Mouse (Mus musculus): ENCODE data around the gene Man1c1. TPM values are rescaled to one million over a fixed set of nuclear protein-coding genes. Genes with fewer than 3 reads are reported as not detected.

The Man1c1 gene
- polyA plus RNA-seq, 1 experiment from 2014 or later: 3.7 TPM

GRCm38 (mm10) chr4:134668355-134669028 lies 35.6 kb downstream of the Man1c1 start:
- no peak for ATAC-seq (ENCODE audit: low FRiP score, low TSS enrichment)
- Histone ChIP-seq H3K4me1 (ENCODE audit: insufficient read depth, low read length) (peaks cover 29% of the 10 kb centered on the region), H3K36me3 (ENCODE audit: insufficient read depth, low read length) (no peaks in the 10 kb centered on the region), H3K4me2 (replicated peaks; ENCODE audit: low read depth, low read length) (no peak overlapping the region), H3K27ac (ENCODE audit: low read length) (no peak overlapping the region), H3K27me3 (ENCODE audit: insufficient read depth, low read length) (no peaks in the 10 kb centered on the region), H3K9me3 (ENCODE audit: low read length) (no peaks in the 10 kb centered on the region), H3K9ac (replicated peaks; ENCODE audit: low read length) (no peak overlapping the region), H3K4me3 (ENCODE audit: low read length) (no peak overlapping the region)
- WGBS: 34% methylated on average over 12 of the region's 12 CpGs

- H3K36me3 ChIP-seq (ENCODE audit: insufficient read depth, low read length): no peaks in the 10 kb centered on the region
- no peaks in the 10 kb centered on the region for H3K9me3 ChIP-seq (ENCODE audit: low read length)
- no peak overlapping the region for H3K9ac ChIP-seq (replicated peaks; ENCODE audit: low read length)
- no peak overlapping the region for H3K4me3 ChIP-seq (ENCODE audit: low read length)
- ATAC-seq (ENCODE audit: low FRiP score, low TSS enrichment): no peak
- no peak overlapping the region for H3K4me2 ChIP-seq (replicated peaks; ENCODE audit: low read depth, low read length)
- no peaks in the 10 kb centered on the region for H3K27me3 ChIP-seq (ENCODE audit: insufficient read depth, low read length)
- WGBS: 93% methylated on average over 19 of the region's 19 CpGs
- peaks cover 16% of the 10 kb centered on the region for H3K4me1 ChIP-seq (ENCODE audit: insufficient read depth, low read length)
- no peak overlapping the region for H3K27ac ChIP-seq (ENCODE audit: low read length)
Measured at GRCm38 (mm10) chr4:134666391-134666790, 37.7 kb downstream of the Man1c1 start.

- peaks cover 21% of the 10 kb centered on the region for H3K4me1 ChIP-seq (ENCODE audit: insufficient read depth, low read length)
Measured at GRCm38 (mm10) chr4:134663052-134663451, 41.0 kb downstream of the Man1c1 start.

GRCm38 (mm10) chr4:134660630-134661183 lies 43.4 kb downstream of the Man1c1 start:
- no peak overlapping the region for H3K27ac ChIP-seq (ENCODE audit: low read length)
- H3K4me3 ChIP-seq (ENCODE audit: low read length): peak overlapping the region; percentile 24; the same call in 1 of the 2 replicates
- H3K4me2 ChIP-seq (replicated peaks; ENCODE audit: low read depth, low read length): peak overlapping the region; percentile 52

More at GRCm38 (mm10) chr4:134663052-134663451, 41.0 kb downstream of the Man1c1 start:
- Histone ChIP-seq H3K27me3 (ENCODE audit: insufficient read depth, low read length) (peaks cover 8% of the 10 kb centered on the region), H3K36me3 (ENCODE audit: insufficient read depth, low read length) (no peaks in the 10 kb centered on the region), H3K4me2 (replicated peaks; ENCODE audit: low read depth, low read length) (no peak overlapping the region), H3K9me3 (ENCODE audit: low read length) (no peaks in the 10 kb centered on the region), H3K4me3 (ENCODE audit: low read length) (no peak overlapping the region), H3K9ac (replicated peaks; ENCODE audit: low read length) (no peak overlapping the region), H3K27ac (ENCODE audit: low read length) (no peak overlapping the region)
- no peak for ATAC-seq (ENCODE audit: low FRiP score, low TSS enrichment)
- WGBS: 47% methylated on average over 10 of the region's 10 CpGs

GRCm38 (mm10) chr4:134659354-134660301 lies 44.5 kb downstream of the Man1c1 start:
- ATAC-seq (ENCODE audit: low FRiP score, low TSS enrichment): 0 out of 2 replicates have a peak, but pooled peaks have one; percentile 29
- no peak overlapping the region for H3K27ac ChIP-seq (ENCODE audit: low read length)
- no peaks in the 10 kb centered on the region for H3K36me3 ChIP-seq (ENCODE audit: insufficient read depth, low read length)
- H3K9me3 ChIP-seq (ENCODE audit: low read length): no peaks in the 10 kb centered on the region
- 14% methylated on average over 27 of the region's 27 CpGs for WGBS
- H3K4me2 ChIP-seq (replicated peaks; ENCODE audit: low read depth, low read length): peak overlapping the region; percentile 52
- peaks cover 8% of the 10 kb centered on the region for H3K27me3 ChIP-seq (ENCODE audit: insufficient read depth, low read length)
- H3K4me1 ChIP-seq (ENCODE audit: insufficient read depth, low read length): peaks cover 21% of the 10 kb centered on the region
- H3K9ac ChIP-seq (replicated peaks; ENCODE audit: low read length): peak overlapping the region; percentile 45; the same call in 1 of the 2 replicates
- peak overlapping the region; percentile 24 for H3K4me3 ChIP-seq (ENCODE audit: low read length)

More at GRCm38 (mm10) chr4:134660630-134661183, 43.4 kb downstream of the Man1c1 start:
- peaks cover 21% of the 10 kb centered on the region for H3K4me1 ChIP-seq (ENCODE audit: insufficient read depth, low read length)
- H3K27me3 ChIP-seq (ENCODE audit: insufficient read depth, low read length): peaks cover 8% of the 10 kb centered on the region
- H3K9me3 ChIP-seq (ENCODE audit: low read length): no peaks in the 10 kb centered on the region
- no peak for ATAC-seq (ENCODE audit: low FRiP score, low TSS enrichment)
- WGBS: 24% methylated on average over 18 of the region's 18 CpGs
- H3K9ac ChIP-seq (replicated peaks; ENCODE audit: low read length): no peak overlapping the region; the same call in 1 of the 2 replicates
- H3K36me3 ChIP-seq (ENCODE audit: insufficient read depth, low read length): no peaks in the 10 kb centered on the region

- WGBS: 89% methylated on average over 5 of the region's 5 CpGs
- Histone ChIP-seq H3K9ac (replicated peaks; ENCODE audit: low read length) (no peak overlapping the region), H3K27ac (ENCODE audit: low read length) (no peak overlapping the region), H3K27me3 (ENCODE audit: insufficient read depth, low read length) (peaks cover 8% of the 10 kb centered on the region), H3K4me3 (ENCODE audit: low read length) (no peak overlapping the region), H3K4me2 (replicated peaks; ENCODE audit: low read depth, low read length) (no peak overlapping the region), H3K36me3 (ENCODE audit: insufficient read depth, low read length) (no peaks in the 10 kb centered on the region), H3K9me3 (ENCODE audit: low read length) (no peaks in the 10 kb centered on the region), H3K4me1 (ENCODE audit: insufficient read depth, low read length) (peaks cover 21% of the 10 kb centered on the region)
- no peak for ATAC-seq (ENCODE audit: low FRiP score, low TSS enrichment)
Measured at GRCm38 (mm10) chr4:134657473-134657872, 46.6 kb downstream of the Man1c1 start.

GRCm38 (mm10) chr4:134654391-134654790 lies 49.7 kb downstream of the Man1c1 start:
- H3K27ac ChIP-seq (ENCODE audit: low read length): no peak overlapping the region
- H3K4me3 ChIP-seq (ENCODE audit: low read length): no peak overlapping the region
- H3K9me3 ChIP-seq (ENCODE audit: low read length): no peaks in the 10 kb centered on the region
- ATAC-seq (ENCODE audit: low FRiP score, low TSS enrichment): no peak
- H3K4me1 ChIP-seq (ENCODE audit: insufficient read depth, low read length): peaks cover 3% of the 10 kb centered on the region
- H3K27me3 ChIP-seq (ENCODE audit: insufficient read depth, low read length): no peaks in the 10 kb centered on the region
- H3K9ac ChIP-seq (replicated peaks; ENCODE audit: low read length): no peak overlapping the region
- no peak overlapping the region for H3K4me2 ChIP-seq (replicated peaks; ENCODE audit: low read depth, low read length)
- H3K36me3 ChIP-seq (ENCODE audit: insufficient read depth, low read length): no peaks in the 10 kb centered on the region
- 65% methylated on average over 6 of the region's 6 CpGs for WGBS

GRCm38 (mm10) chr4:134652720-134653119 lies 51.4 kb downstream of the Man1c1 start:
- Histone ChIP-seq H3K4me1 (ENCODE audit: insufficient read depth, low read length) (no peaks in the 10 kb centered on the region), H3K27ac (ENCODE audit: low read length) (no peak overlapping the region), H3K4me2 (replicated peaks; ENCODE audit: low read depth, low read length) (no peak overlapping the region), H3K36me3 (ENCODE audit: insufficient read depth, low read length) (no peaks in the 10 kb centered on the region), H3K9ac (replicated peaks; ENCODE audit: low read length) (no peak overlapping the region), H3K9me3 (ENCODE audit: low read length) (no peaks in the 10 kb centered on the region), H3K4me3 (ENCODE audit: low read length) (no peak overlapping the region), H3K27me3 (ENCODE audit: insufficient read depth, low read length) (no peaks in the 10 kb centered on the region)
- no peak for ATAC-seq (ENCODE audit: low FRiP score, low TSS enrichment)
- 77% methylated on average over 4 of the region's 4 CpGs for WGBS

GRCm38 (mm10) chr4:134652151-134652550 lies 51.9 kb downstream of the Man1c1 start:
- Histone ChIP-seq H3K4me2 (replicated peaks; ENCODE audit: low read depth, low read length) (no peak overlapping the region), H3K9ac (replicated peaks; ENCODE audit: low read length) (no peak overlapping the region), H3K36me3 (ENCODE audit: insufficient read depth, low read length) (no peaks in the 10 kb centered on the region), H3K4me3 (ENCODE audit: low read length) (no peak overlapping the region), H3K9me3 (ENCODE audit: low read length) (no peaks in the 10 kb centered on the region), H3K27ac (ENCODE audit: low read length) (no peak overlapping the region), H3K4me1 (ENCODE audit: insufficient read depth, low read length) (no peaks in the 10 kb centered on the region), H3K27me3 (ENCODE audit: insufficient read depth, low read length) (no peaks in the 10 kb centered on the region)
- ATAC-seq (ENCODE audit: low FRiP score, low TSS enrichment): no peak
- 49% methylated on average over 2 of the region's 2 CpGs for WGBS

Measured in kidney, embryonic 16.5 days (tissue).